ENCODE assay signal across 9 mouse cellular contexts in genomic region chr1:40797348-40797747, GRCm38 (mm10). TPM values are rescaled to one million over a fixed set of nuclear protein-coding genes. Genes with fewer than 3 reads are reported as not detected.
DNase-seq lines count a peak whose midpoint lies in the region; ATAC-seq lines count a peak whose summit lies in the region.
"Had no signal": no experiment of that assay in that cellular context is flagged by ENCODE, and none has a peak within 500 bp of the region (broad histone marks: within the 10 kb centered on the region; RNA-seq: fewer than 3 reads in every experiment).

No protein-coding gene starts in this region.

- H3K27me3 ChIP-seq in forebrain, embryonic 13.5 days: no peaks in the 10 kb centered on the region
- H3K27me3 ChIP-seq in forebrain, embryonic 16.5 days (replicated peaks; ENCODE audit: control insufficient read depth, insufficient read depth, low read length): no peaks in the 10 kb centered on the region
- H3K27me3 ChIP-seq: midbrain, embryonic 12.5 days had no signal

- no peak overlapping the region for H3K9ac ChIP-seq in forebrain, embryonic 13.5 days
- H3K9ac ChIP-seq in forebrain, embryonic 16.5 days (replicated peaks; ENCODE audit: low read depth, low read length): no peak overlapping the region
- H3K9ac ChIP-seq: midbrain, embryonic 12.5 days had no signal

- H3K9me3 ChIP-seq in forebrain, embryonic 13.5 days (replicated peaks): no peaks in the 10 kb centered on the region
- no peaks in the 10 kb centered on the region for H3K9me3 ChIP-seq in forebrain, embryonic 16.5 days (ENCODE audit: control insufficient read depth, low read length)
- H3K9me3 ChIP-seq: midbrain, embryonic 12.5 days had no signal

- peak; percentile 41; the same call in 1 of the 2 replicates for ATAC-seq in forebrain, embryonic 13.5 days
- no peak for ATAC-seq in forebrain, embryonic 16.5 days

- H3K36me3 ChIP-seq in forebrain, embryonic 13.5 days (ENCODE audit: poor library complexity, severe bottlenecking): no peaks in the 10 kb centered on the region
- H3K36me3 ChIP-seq in forebrain, embryonic 16.5 days (ENCODE audit: control insufficient read depth, insufficient read depth): no peaks in the 10 kb centered on the region
- H3K36me3 ChIP-seq: midbrain, embryonic 12.5 days had no signal

- WGBS in forebrain, embryonic 13.5 days: 10% methylated on average over 5 of the region's 5 CpGs
- WGBS in forebrain, embryonic 16.5 days: 13% methylated on average over 5 of the region's 5 CpGs

- no peak overlapping the region for H3K4me2 ChIP-seq in forebrain, embryonic 13.5 days
- H3K4me2 ChIP-seq in forebrain, embryonic 16.5 days (ENCODE audit: low read length): no peak overlapping the region
- H3K4me2 ChIP-seq: midbrain, embryonic 12.5 days had no signal

- no peaks in the 10 kb centered on the region for H3K4me1 ChIP-seq in forebrain, embryonic 13.5 days
- no peaks in the 10 kb centered on the region for H3K4me1 ChIP-seq in forebrain, embryonic 16.5 days (replicated peaks; ENCODE audit: control insufficient read depth, insufficient read depth, low read length)
- H3K4me1 ChIP-seq: midbrain, embryonic 12.5 days had no signal

- H3K27ac ChIP-seq in forebrain, embryonic 13.5 days: no peak overlapping the region
- H3K27ac ChIP-seq in forebrain, embryonic 16.5 days (ENCODE audit: low read length): no peak overlapping the region
- H3K27ac ChIP-seq: midbrain, embryonic 12.5 days had no signal

- intact Hi-C loops in gastrocnemius, postnatal 14 days (cut with DNase I; ENCODE audit: low total_unique reads): no loop called here

- peak; percentile 60 for DNase-seq in T-cell, adult 2 months (ENCODE audit: low spot score)
- peak; percentile 60 to 80 for DNase-seq in cerebellum, postnatal 14 days
- DNase-seq in gastrocnemius, postnatal 14 days: peak; percentile 63
- peak; percentile 76 to 81 for DNase-seq in kidney, postnatal 4 days
- peak; percentile 23 to 44 for DNase-seq in lung, adult 18-20 months
- peak; percentile 67 for DNase-seq in right cerebral cortex, postnatal 14 days

- no peak overlapping the region for H3K4me3 ChIP-seq in forebrain, embryonic 13.5 days
- H3K4me3 ChIP-seq in forebrain, embryonic 16.5 days (replicated peaks; ENCODE audit: low read length): no peak overlapping the region
- H3K4me3 ChIP-seq: midbrain, embryonic 12.5 days had no signal

RNA-seq across cellular contexts. Expression of gene Mfsd9, which starts 6.9 kb away (rescaled TPM):
- 3.0 and 3.3 TPM in 2 replicates for polyA plus RNA-seq in forebrain, embryonic 13.5 days (2015; fragmentation: Nextera tagmentation; extraction: Ambion mirVana)
- polyA plus RNA-seq in forebrain, embryonic 16.5 days (2015; fragmentation: Nextera tagmentation; extraction: Ambion mirVana): 7.1 and 7.5 TPM in 2 replicates
- total RNA-seq in gastrocnemius, postnatal 14 days (2021): under 1 TPM; 0.33 to 0.59 TPM

RNA-seq across cellular contexts. Expression of gene Tmem182, which starts 8.1 kb away (rescaled TPM):
- polyA plus RNA-seq in forebrain, embryonic 13.5 days (2015; fragmentation: Nextera tagmentation; extraction: Ambion mirVana): 0.08 and 0.09 TPM in 2 replicates
- not detected in 2 replicates for polyA plus RNA-seq in forebrain, embryonic 16.5 days (2015; fragmentation: Nextera tagmentation; extraction: Ambion mirVana)
- total RNA-seq in gastrocnemius, postnatal 14 days (2021): 100 to 1,000 TPM; 181 to 201 TPM
- polyA plus RNA-seq: midbrain, embryonic 12.5 days had no signal
